Mouse (Mus musculus): Measurements from ENCODE around the gene Ift22. TPM values are rescaled to one million over a fixed set of nuclear protein-coding genes. Genes with fewer than 3 reads are reported as not detected.

Gene Ift22
- polyA plus RNA-seq, 1 experiment, result 9.3 TPM

- no peak for TF ChIP-seq EP300 (IDR thresholded peaks at IDR 0.05; ENCODE audit: insufficient read depth, low read depth, low read length)
- no peak for TF ChIP-seq POLR2A (IDR thresholded peaks at IDR 0.05; ENCODE audit: insufficient read depth, low read length)
- no peak for TF ChIP-seq CTCF (IDR thresholded peaks at IDR 0.05; ENCODE audit: low read depth, low read length)
Observed at GRCm38 (mm10) chr5:136931896-136932295, 23.9 kb downstream of the Ift22 start.

DNA sequence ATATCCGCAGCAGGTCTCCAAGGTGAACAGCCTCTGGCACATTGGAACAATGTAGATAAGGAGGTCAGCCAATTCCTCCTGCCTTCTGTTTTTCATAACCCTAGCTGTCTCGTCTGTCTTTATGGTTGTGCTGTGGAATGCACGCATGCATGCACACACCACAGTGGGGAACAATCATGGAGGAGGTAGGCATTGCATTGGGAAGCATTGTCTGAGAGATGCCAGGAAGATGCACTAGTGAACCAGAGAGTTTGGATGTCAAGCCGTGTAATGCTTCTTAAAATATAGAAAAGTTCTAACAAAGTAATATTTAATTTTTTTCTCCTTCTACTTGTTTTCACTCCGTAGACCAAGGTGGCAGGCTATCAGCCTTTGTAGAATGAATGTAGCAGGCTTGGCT lies 25.0 kb downstream of the Ift22 start:
- H3K4me1 ChIP-seq (ENCODE audit: control insufficient read depth, insufficient read depth, low read length), result peaks cover 15% of the 10 kb centered on the region
- TF ChIP-seq EP300 (IDR thresholded peaks at IDR 0.05; ENCODE audit: insufficient read depth, low read depth, low read length) (no peak), POLR2A (IDR thresholded peaks at IDR 0.05; ENCODE audit: insufficient read depth, low read length) (no peak), CTCF (IDR thresholded peaks at IDR 0.05; ENCODE audit: low read depth, low read length) (no peak)
- no peak overlapping the region for H3K27ac ChIP-seq (ENCODE audit: insufficient read depth, low read length)
- no peak overlapping the region for H3K9ac ChIP-seq (ENCODE audit: low read depth, poor library complexity, severe bottlenecking)
- no peaks in the 10 kb centered on the region for H3K36me3 ChIP-seq (ENCODE audit: control insufficient read depth, insufficient read depth, low read length, poor library complexity, severe bottlenecking)
- no peaks in the 10 kb centered on the region for H3K27me3 ChIP-seq (ENCODE audit: control insufficient read depth, insufficient read depth, low read length, poor library complexity, severe bottlenecking)
- H3K9me3 ChIP-seq (replicated peaks; ENCODE audit: control insufficient read depth, insufficient read depth, low read length, poor library complexity, severe bottlenecking), result no peaks in the 10 kb centered on the region
- H3K4me3 ChIP-seq (ENCODE audit: low read depth, low read length), result no peak overlapping the region

More at GRCm38 (mm10) chr5:136931896-136932295, 23.9 kb downstream of the Ift22 start:
- H3K27ac ChIP-seq (ENCODE audit: insufficient read depth, low read length), result no peak overlapping the region
- H3K9me3 ChIP-seq (replicated peaks; ENCODE audit: control insufficient read depth, insufficient read depth, low read length, poor library complexity, severe bottlenecking), result no peaks in the 10 kb centered on the region
- H3K36me3 ChIP-seq (ENCODE audit: control insufficient read depth, insufficient read depth, low read length, poor library complexity, severe bottlenecking), result no peaks in the 10 kb centered on the region
- H3K4me3 ChIP-seq (ENCODE audit: low read depth, low read length), result no peak overlapping the region
- no peak overlapping the region for H3K9ac ChIP-seq (ENCODE audit: low read depth, poor library complexity, severe bottlenecking)
- H3K27me3 ChIP-seq (ENCODE audit: control insufficient read depth, insufficient read depth, low read length, poor library complexity, severe bottlenecking), result no peaks in the 10 kb centered on the region
- peaks cover 10% of the 10 kb centered on the region for H3K4me1 ChIP-seq (ENCODE audit: control insufficient read depth, insufficient read depth, low read length)

DNA sequence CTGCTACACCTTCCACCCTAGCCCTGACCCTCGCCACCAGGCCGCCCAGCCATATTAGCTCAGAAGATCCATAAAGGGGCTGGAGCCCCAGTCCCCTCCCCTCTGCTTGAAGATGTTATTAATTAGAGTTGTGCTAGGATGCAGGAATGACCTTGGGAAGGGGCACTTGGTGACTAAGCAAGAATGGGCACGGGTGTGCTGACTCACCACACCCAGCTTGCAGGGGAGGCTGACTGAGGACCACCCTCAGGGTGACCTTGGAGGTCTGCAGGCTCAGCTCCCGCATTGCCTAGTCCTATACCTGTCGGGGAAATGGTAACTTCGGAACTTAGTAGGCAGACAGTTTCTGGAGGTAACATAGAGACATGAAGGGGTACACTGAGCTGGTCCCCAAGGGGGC lies 26.0 kb downstream of the Ift22 start:
- TF ChIP-seq CTCF (IDR thresholded peaks at IDR 0.05; ENCODE audit: low read depth, low read length) (no peak), EP300 (IDR thresholded peaks at IDR 0.05; ENCODE audit: insufficient read depth, low read depth, low read length) (peak; percentile 96)
- Histone ChIP-seq H3K4me3 (ENCODE audit: low read depth, low read length) (no peak overlapping the region), H3K27me3 (ENCODE audit: control insufficient read depth, insufficient read depth, low read length, poor library complexity, severe bottlenecking) (no peaks in the 10 kb centered on the region), H3K9ac (ENCODE audit: low read depth, poor library complexity, severe bottlenecking) (no peak overlapping the region), H3K36me3 (ENCODE audit: control insufficient read depth, insufficient read depth, low read length, poor library complexity, severe bottlenecking) (no peaks in the 10 kb centered on the region), H3K4me1 (ENCODE audit: control insufficient read depth, insufficient read depth, low read length) (peaks cover 15% of the 10 kb centered on the region), H3K9me3 (replicated peaks; ENCODE audit: control insufficient read depth, insufficient read depth, low read length, poor library complexity, severe bottlenecking) (no peaks in the 10 kb centered on the region), H3K27ac (ENCODE audit: insufficient read depth, low read length) (peak overlapping the region; percentile 38)

DNA sequence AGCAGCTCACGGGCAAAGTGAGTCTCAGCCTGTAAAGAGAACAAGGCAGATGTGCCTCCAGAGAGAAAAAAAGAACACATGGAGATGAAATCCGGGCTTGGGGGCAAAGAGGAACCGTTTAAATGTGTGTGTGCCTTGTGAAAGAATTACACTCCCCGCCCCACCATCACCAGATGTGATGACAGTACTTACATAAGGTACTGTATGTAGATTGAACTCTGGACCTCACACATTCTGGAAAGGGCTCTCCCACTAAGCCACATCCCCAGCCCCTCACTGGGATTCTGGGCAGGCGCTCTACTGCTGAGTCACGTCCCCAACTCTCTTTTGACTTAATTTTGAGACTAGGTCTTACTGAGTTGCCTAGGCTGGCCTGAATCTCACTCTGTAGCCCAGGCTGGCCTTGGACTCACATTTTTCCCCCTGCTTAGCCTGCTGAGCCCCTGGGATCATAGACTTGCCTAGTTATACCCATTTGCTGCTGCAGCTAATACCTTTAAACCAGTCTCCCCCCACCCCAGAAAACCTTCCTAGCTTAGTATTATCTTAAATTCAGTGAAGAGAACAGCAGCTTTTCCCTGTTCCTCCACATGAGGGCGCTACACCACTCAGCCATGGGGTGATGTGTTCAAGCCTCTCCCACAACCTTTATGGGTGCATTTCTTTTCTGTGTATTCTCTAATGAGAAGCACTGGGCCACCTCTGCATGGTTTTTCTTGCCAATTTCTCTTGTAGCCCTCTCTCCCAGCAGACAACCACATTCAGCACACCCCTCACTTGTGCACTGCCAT lies 28.1 kb downstream of the Ift22 start:
- Histone ChIP-seq H3K4me3 (ENCODE audit: low read depth, low read length) (no peak overlapping the region), H3K27me3 (ENCODE audit: control insufficient read depth, insufficient read depth, low read length, poor library complexity, severe bottlenecking) (no peaks in the 10 kb centered on the region), H3K36me3 (ENCODE audit: control insufficient read depth, insufficient read depth, low read length, poor library complexity, severe bottlenecking) (no peaks in the 10 kb centered on the region), H3K27ac (ENCODE audit: insufficient read depth, low read length) (peak overlapping the region; percentile 86), H3K9me3 (replicated peaks; ENCODE audit: control insufficient read depth, insufficient read depth, low read length, poor library complexity, severe bottlenecking) (no peaks in the 10 kb centered on the region; the same call in 1 of the 2 replicates), H3K4me1 (ENCODE audit: control insufficient read depth, insufficient read depth, low read length) (peaks cover 8% of the 10 kb centered on the region), H3K9ac (ENCODE audit: low read depth, poor library complexity, severe bottlenecking) (no peak overlapping the region)
- TF ChIP-seq CTCF (IDR thresholded peaks at IDR 0.05; ENCODE audit: low read depth, low read length) (peak; percentile 75), EP300 (IDR thresholded peaks at IDR 0.05; ENCODE audit: insufficient read depth, low read depth, low read length) (0 out of 2 replicates have a peak, but pooled peaks have one; percentile 3), POLR2A (IDR thresholded peaks at IDR 0.05; ENCODE audit: insufficient read depth, low read length) (no peak)

DNA sequence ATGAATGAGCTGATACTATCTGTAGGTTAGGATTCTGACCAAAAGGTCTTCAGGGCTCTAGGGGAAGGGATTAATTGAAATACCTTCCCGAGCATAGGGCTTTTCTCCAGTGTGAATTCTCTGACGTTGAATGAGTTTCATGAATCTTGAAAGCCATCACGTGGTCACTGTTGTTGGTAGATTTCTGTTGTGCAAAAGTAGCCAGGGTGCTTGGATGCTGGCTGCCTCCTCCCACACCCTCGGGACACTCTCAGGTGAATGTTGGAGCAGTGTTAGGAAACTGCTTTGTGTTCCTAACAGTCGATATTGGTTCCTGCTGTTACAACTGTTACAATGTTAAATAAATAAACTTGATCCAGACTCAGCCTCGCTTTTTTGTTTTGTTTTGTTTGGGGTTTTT lies 28.8 kb downstream of the Ift22 start:
- Histone ChIP-seq H3K9ac (ENCODE audit: low read depth, poor library complexity, severe bottlenecking) (no peak overlapping the region), H3K27ac (ENCODE audit: insufficient read depth, low read length) (peak overlapping the region; percentile 86), H3K9me3 (replicated peaks; ENCODE audit: control insufficient read depth, insufficient read depth, low read length, poor library complexity, severe bottlenecking) (no peaks in the 10 kb centered on the region; the same call in 1 of the 2 replicates), H3K27me3 (ENCODE audit: control insufficient read depth, insufficient read depth, low read length, poor library complexity, severe bottlenecking) (no peaks in the 10 kb centered on the region), H3K4me1 (ENCODE audit: control insufficient read depth, insufficient read depth, low read length) (peaks cover 8% of the 10 kb centered on the region), H3K4me3 (ENCODE audit: low read depth, low read length) (no peak overlapping the region), H3K36me3 (ENCODE audit: control insufficient read depth, insufficient read depth, low read length, poor library complexity, severe bottlenecking) (no peaks in the 10 kb centered on the region)
- peak; percentile 69; the same call in 1 of the 2 replicates for TF ChIP-seq EP300 (IDR thresholded peaks at IDR 0.05; ENCODE audit: insufficient read depth, low read depth, low read length)
- no peak for TF ChIP-seq CTCF (IDR thresholded peaks at IDR 0.05; ENCODE audit: low read depth, low read length)

- no peaks in the 10 kb centered on the region for H3K27me3 ChIP-seq (ENCODE audit: control insufficient read depth, insufficient read depth, low read length, poor library complexity, severe bottlenecking)
- TF ChIP-seq POLR2A (IDR thresholded peaks at IDR 0.05; ENCODE audit: insufficient read depth, low read length) (no peak), CTCF (IDR thresholded peaks at IDR 0.05; ENCODE audit: low read depth, low read length) (no peak), EP300 (IDR thresholded peaks at IDR 0.05; ENCODE audit: insufficient read depth, low read depth, low read length) (no peak)
- no peaks in the 10 kb centered on the region for H3K36me3 ChIP-seq (ENCODE audit: control insufficient read depth, insufficient read depth, low read length, poor library complexity, severe bottlenecking)
- peaks cover 8% of the 10 kb centered on the region for H3K4me1 ChIP-seq (ENCODE audit: control insufficient read depth, insufficient read depth, low read length)
- H3K27ac ChIP-seq (ENCODE audit: insufficient read depth, low read length), result peak overlapping the region; percentile 86
- H3K9me3 ChIP-seq (replicated peaks; ENCODE audit: control insufficient read depth, insufficient read depth, low read length, poor library complexity, severe bottlenecking), result no peaks in the 10 kb centered on the region; the same call in 1 of the 2 replicates
- H3K9ac ChIP-seq (ENCODE audit: low read depth, poor library complexity, severe bottlenecking), result no peak overlapping the region
- H3K4me3 ChIP-seq (ENCODE audit: low read depth, low read length), result no peak overlapping the region
Observed at GRCm38 (mm10) chr5:136937621-136938020, 29.7 kb downstream of the Ift22 start.
